Mouse (Mus musculus) heart, embryonic 16.5 days (tissue): ENCODE results near the gene Ms4a15. TPM values are rescaled to one million over a fixed set of nuclear protein-coding genes. Genes with fewer than 3 reads are reported as not detected.
A peak's percentile ranks its signal among the peaks of the same experiment; 100 is the strongest.

Experiments used
- ATAC-seq: fragments of 200-750 bp; cut with Nextera tagmentation; replicated peaks from 2 replicates; pipeline ENCODE4 v1.8.0; 2017; ENCODE audit warnings: moderate number of reproducible peaks; ENCODE audit not compliant: insufficient read depth, low FRiP score; ENCODE audit errors: extremely low read depth
- H3K27ac ChIP-seq: fragments of 300-500 bp; sonication (generic); 2 replicates; pipeline ENCODE4 v1.5.1; 2014; ENCODE audit warnings: mild to moderate bottlenecking, low read length, control low read depth, moderate library complexity
- H3K27me3 ChIP-seq: fragments of 300-500 bp; sonication (generic); 2 replicates; pipeline ENCODE4 v1.6.1; 2014; ENCODE audit warnings: low read length, mixed read lengths; ENCODE audit not compliant: control insufficient read depth, insufficient read depth
- H3K36me3 ChIP-seq: fragments of 300-500 bp; sonication (generic); 2 replicates; pipeline ENCODE4 v1.6.1; 2014; ENCODE audit not compliant: control insufficient read depth, insufficient read depth
- H3K4me1 ChIP-seq: fragments of 300-500 bp; sonication (generic); 2 replicates; pipeline ENCODE4 v1.6.1; 2014; ENCODE audit warnings: low read length, mixed read lengths; ENCODE audit not compliant: control insufficient read depth, insufficient read depth
- H3K4me2 ChIP-seq: fragments of 300-500 bp; sonication (generic); 2 replicates; pipeline ENCODE4 v1.6.1; 2014; ENCODE audit warnings: low read depth, mild to moderate bottlenecking, control low read depth, low read length
- H3K4me3 ChIP-seq: fragments of 300-500 bp; sonication (generic); 2 replicates; pipeline ENCODE4 v1.5.1; 2014; ENCODE audit warnings: mild to moderate bottlenecking, control low read depth, low read length
- H3K9ac ChIP-seq: fragments of 300-500 bp; sonication (generic); 2 replicates; pipeline ENCODE4 v1.6.1; 2014; ENCODE audit warnings: low read length, control low read depth
- H3K9me3 ChIP-seq: fragments of 300-500 bp; sonication (generic); replicated peaks from 2 replicates; pipeline ENCODE4 v1.6.1; 2016; ENCODE audit warnings: low read length; ENCODE audit not compliant: control insufficient read depth
- WGBS: fragments of 180-500 bp; shearing (Covaris S2); extraction: QIAGEN DNeasy Blood & Tissue Kit; methylation state at CpG from one replicate; pipeline ENCODE4 v1.1.7; 2014; 5-methylcytosine and 5-hydroxymethylcytosine counted together
- polyA plus RNA-seq: library from polyadenylated mRNA; unstranded; fragments of >200 nt; fragmentation: Nextera tagmentation; extraction: Ambion mirVana; gene quantifications from 2 replicates; pipeline ENCODE4 v1.2.1, GENCODE M21; 2015

The Ms4a15 gene
- polyA plus RNA-seq, 1 experiment from 2014 or later = not detected

GRCm38 (mm10) chr19:10937110-10937563 is 55.9 kb downstream of the Ms4a15 start, which contains the start of gene Ptgdr2:
TSS of gene Ptgdr2 (plus strand) at chr19:10937160.
- H3K4me3 ChIP-seq = no peak within 1 kb of the TSS
- H3K27me3 ChIP-seq = peaks cover 2% of the 10 kb centered on the region; the same call in 1 of the 2 replicates
- 20% methylated on average over 5 of the region's 5 CpGs for WGBS
- ATAC-seq = no peak
- no peak within 1 kb of the TSS for H3K27ac ChIP-seq
- H3K4me2 ChIP-seq = no peak within 1 kb of the TSS
- H3K9me3 ChIP-seq = peaks cover 4% of the 10 kb centered on the region; the same call in 1 of the 2 replicates
- peaks cover 11% of the 10 kb centered on the region for H3K4me1 ChIP-seq
- H3K36me3 ChIP-seq = peaks cover 2% of the 10 kb centered on the region
- 0 out of 2 replicates have a peak within 1 kb of the TSS, but pooled peaks have one; percentile 12 for H3K9ac ChIP-seq

DNA sequence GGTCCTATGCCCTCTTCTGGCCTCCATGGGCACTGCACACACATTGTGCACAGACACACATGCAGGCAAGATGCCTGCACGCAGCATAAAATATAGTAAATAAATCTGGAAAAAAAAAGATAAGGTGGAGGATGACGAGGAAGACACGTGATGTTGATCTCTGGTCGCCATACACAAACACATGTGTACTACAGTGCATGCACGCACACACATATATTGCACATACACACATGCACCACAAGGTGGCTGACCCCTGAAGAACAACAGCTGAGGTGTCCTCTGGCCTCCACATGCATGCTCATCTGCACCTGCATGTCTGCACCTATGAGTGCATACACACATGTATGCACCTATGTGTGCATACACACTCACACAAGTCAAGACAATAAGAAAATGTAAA is 57.0 kb downstream of the Ms4a15 start:
- H3K4me2 ChIP-seq = no peak overlapping the region
- H3K9me3 ChIP-seq = peaks cover 4% of the 10 kb centered on the region; the same call in 1 of the 2 replicates
- no peaks in the 10 kb centered on the region for H3K36me3 ChIP-seq
- peaks cover 2% of the 10 kb centered on the region; the same call in 1 of the 2 replicates for H3K27me3 ChIP-seq
- WGBS = 93% methylated on average over 5 of the region's 5 CpGs
- no peak overlapping the region for H3K9ac ChIP-seq
- no peak overlapping the region for H3K4me3 ChIP-seq
- H3K27ac ChIP-seq = no peak overlapping the region
- H3K4me1 ChIP-seq = peaks cover 8% of the 10 kb centered on the region
- no peak for ATAC-seq

DNA sequence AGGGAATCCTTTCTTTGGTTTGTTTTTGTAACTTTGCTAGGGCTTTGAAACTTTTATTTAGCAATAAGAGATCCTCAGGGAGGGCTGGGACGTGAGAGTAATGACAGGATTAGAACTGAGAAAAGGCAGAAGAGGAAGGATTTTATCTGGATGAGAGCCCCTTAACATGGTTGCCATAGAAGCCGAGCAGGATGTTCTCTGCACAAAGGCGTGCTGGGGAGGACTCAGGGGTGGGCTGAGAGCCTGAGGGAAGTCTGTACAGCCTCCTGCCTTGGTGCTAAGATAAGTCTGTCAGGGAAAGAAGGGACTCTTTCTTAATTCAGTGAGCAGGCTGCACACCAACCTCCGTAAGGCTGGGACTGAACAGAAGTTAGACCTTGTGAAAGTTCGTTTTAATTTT is 58.0 kb downstream of the Ms4a15 start:
- peaks cover 4% of the 10 kb centered on the region; the same call in 1 of the 2 replicates for H3K9me3 ChIP-seq
- no peak overlapping the region for H3K4me2 ChIP-seq
- no peaks in the 10 kb centered on the region for H3K36me3 ChIP-seq
- H3K27me3 ChIP-seq = peaks cover 2% of the 10 kb centered on the region; the same call in 1 of the 2 replicates
- H3K4me3 ChIP-seq = no peak overlapping the region
- 27% methylated on average over 5 of the region's 5 CpGs for WGBS
- H3K27ac ChIP-seq = peak overlapping the region; percentile 28
- no peaks in the 10 kb centered on the region; the same call in 1 of the 2 replicates for H3K4me1 ChIP-seq
- 0 out of 2 replicates have a peak, but pooled peaks have one; percentile 30 for ATAC-seq
- no peak overlapping the region for H3K9ac ChIP-seq

- WGBS = 53% methylated on average over 2 of the region's 2 CpGs
- H3K9ac ChIP-seq = no peak overlapping the region
These were observed 62.4 kb downstream of the Ms4a15 start for GRCm38 (mm10) chr19:10930641-10931040.

More at GRCm38 (mm10) chr19:10930641-10931040, 62.4 kb downstream of the Ms4a15 start:
- H3K4me1 ChIP-seq = peaks cover 8% of the 10 kb centered on the region; the same call in 1 of the 2 replicates
- no peak for ATAC-seq
- no peak overlapping the region for H3K4me2 ChIP-seq
- H3K27me3 ChIP-seq = no peaks in the 10 kb centered on the region
- H3K27ac ChIP-seq = no peak overlapping the region
- no peak overlapping the region for H3K4me3 ChIP-seq
- no peaks in the 10 kb centered on the region for H3K36me3 ChIP-seq
- H3K9me3 ChIP-seq = no peaks in the 10 kb centered on the region

Other genes starting within 250 kb of the Ms4a15 start
- 0.91 and 4.3 TPM in 2 replicates for gene Cd6, start 163.2 kb downstream of the Ms4a15 start, polyA plus RNA-seq
- 0.42 and 0.92 TPM in 2 replicates for gene Slc15a3, start 153.5 kb downstream of the Ms4a15 start, polyA plus RNA-seq
- gene Tmem132a, start 123.3 kb downstream of the Ms4a15 start, polyA plus RNA-seq = 36.7 and 47.0 TPM in 2 replicates
- 108 and 112 TPM in 2 replicates for gene Tmem109, start 111.2 kb downstream of the Ms4a15 start, polyA plus RNA-seq
- 35.9 and 37.7 TPM in 2 replicates for gene Prpf19, start 98.0 kb downstream of the Ms4a15 start, polyA plus RNA-seq
- 0.14 TPM in 1 of 2 replicates, not detected in the other for gene Zp1, start 72.6 kb downstream of the Ms4a15 start, polyA plus RNA-seq
- 0.11 and 0.24 TPM in 2 replicates for gene Ptgdr2, start 56.1 kb downstream of the Ms4a15 start, polyA plus RNA-seq
- 17.7 and 18.2 TPM in 2 replicates for gene Ccdc86, start 44.0 kb downstream of the Ms4a15 start, polyA plus RNA-seq
- gene Ms4a10, start 18.6 kb downstream of the Ms4a15 start, polyA plus RNA-seq = not detected in 2 replicates
- not detected in 2 replicates for gene Ms4a18, start 24.8 kb upstream of the Ms4a15 start, polyA plus RNA-seq
- 0.22 and 0.30 TPM in 2 replicates for gene Ms4a8a, start 87.9 kb upstream of the Ms4a15 start, polyA plus RNA-seq
- gene 1700017D01Rik, start 137.6 kb upstream of the Ms4a15 start, polyA plus RNA-seq = not detected in 2 replicates
- not detected in 2 replicates for gene 1700025F22Rik, start 172.1 kb upstream of the Ms4a15 start, polyA plus RNA-seq
- not detected in 2 replicates for gene Ms4a13, start 203.5 kb upstream of the Ms4a15 start, polyA plus RNA-seq
- not detected in 2 replicates for gene Ms4a12, start 239.2 kb upstream of the Ms4a15 start, polyA plus RNA-seq